Mouse (Mus musculus) adrenal gland (tissue): ENCODE results near the gene Icam1.
"Not testable (repeated sequence)": the region's sequence is repeated elsewhere in the genome, so short reads cannot be mapped to it uniquely, and the experiment has no call there.

Experiments
- intact Hi-C: fragments of 180-260 bp; cut with DNase I; formaldehyde crosslinking; loops from one replicate; pipeline ENCODE4 v1.15.1; 2025
- microRNA-seq, 2 experiments: library from miRNA; unstranded; fragments of <30 nt; microRNA quantifications; one replicate each; pipeline ENCODE4; 2019

Icam1 gene

DNA sequence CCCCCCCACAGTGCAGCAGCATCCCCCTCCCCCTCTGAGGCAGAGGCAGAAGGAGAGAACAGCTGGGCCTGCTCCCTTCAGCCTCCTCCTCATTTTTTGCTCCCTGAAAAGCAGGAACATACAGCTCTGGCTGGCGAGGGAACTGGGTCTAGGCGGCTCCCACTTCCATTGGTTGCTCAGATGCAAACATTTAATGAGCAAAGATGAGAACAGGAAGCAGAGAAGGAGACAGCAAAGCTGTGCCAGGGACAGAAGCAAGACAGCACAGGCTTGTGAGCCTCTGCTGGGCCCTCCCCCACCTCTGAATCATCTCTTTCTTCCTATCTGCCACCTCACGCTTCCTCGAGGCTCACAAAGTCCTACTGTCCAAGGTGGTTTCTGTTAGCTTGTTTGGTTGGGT is 25.5 kb downstream of the Icam1 start:
- intact Hi-C loops = no loop called here

DNA sequence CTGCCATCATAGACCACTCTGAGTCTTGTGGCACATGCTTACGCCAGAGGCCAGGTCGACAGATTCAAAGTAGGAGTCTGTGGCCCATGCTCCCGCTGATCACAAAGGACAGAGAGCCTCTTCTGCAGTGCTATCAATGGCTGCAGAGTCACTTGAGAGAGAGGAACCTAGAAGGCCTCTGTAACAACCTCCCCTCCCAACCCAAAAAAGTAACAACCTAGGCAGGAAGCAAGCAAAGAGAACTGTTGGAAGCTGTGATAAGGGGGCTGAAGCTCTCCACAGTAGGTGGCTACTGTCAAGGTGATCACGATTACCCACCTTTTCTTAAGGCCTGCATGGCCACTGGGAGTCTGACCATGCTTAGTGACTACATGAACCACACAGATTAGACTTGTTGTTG is 27.8 kb downstream of the Icam1 start:
- intact Hi-C loops = no loop called here

DNA sequence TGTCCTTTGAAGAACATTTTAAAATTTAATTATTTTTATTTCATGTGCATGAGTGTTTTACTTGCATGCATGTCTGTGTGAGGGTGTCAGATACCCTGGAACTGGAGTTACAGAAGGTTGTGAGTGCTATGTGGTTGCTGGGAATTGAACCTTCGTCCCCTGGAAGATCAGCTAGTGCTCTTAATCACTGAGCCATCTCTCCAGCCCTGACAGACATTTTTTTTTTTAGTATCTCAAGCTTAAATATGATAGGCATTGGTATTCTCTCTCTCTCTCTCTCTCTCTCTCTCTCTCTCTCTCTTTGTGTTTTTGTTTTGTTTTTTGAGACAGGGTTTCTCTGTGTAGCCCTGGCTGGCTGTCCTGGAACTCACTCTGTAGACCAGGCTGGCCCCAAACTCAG is 29.0 kb downstream of the Icam1 start:
- intact Hi-C loops = not testable (repeated sequence)

DNA sequence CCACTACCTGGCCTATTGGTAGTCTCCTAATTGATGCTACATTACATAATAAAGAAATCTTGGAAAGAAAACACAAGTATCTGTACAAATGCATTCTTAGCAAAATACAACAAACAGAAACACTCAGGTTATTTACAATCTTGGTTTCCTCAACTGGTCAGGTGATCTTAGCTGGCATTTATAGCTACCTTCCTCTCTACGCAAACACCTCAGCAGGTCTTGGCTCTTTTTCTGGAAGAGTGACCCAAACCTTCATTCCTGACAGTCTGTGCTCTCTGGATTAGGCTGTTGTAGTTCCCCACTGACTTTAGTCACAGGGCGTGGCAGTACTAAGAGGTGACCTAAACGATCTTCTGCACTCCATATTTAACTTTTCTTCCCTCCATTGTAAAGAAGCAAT is 29.4 kb downstream of the Icam1 start:
- intact Hi-C loops = no loop called here

DNA sequence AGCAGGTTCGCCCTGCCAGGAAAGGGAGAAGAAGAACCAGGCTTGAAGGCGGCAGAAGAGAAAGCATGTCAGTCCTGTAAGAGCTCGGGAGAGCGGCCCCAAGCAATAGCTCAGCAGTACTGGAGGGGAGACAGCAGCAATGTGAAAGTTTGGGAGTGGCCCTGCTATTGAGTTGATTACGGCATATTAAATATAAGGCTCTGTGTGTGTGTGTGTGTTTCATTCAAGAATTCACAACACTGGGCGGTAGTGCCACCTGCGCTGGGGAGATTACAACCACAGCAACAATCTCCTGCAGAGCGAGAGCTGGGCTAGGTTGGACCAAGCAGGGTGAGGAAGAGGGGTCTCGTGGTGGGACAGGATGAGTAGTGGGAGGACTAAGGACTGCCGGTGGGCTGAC is 35.8 kb downstream of the Icam1 start:
- intact Hi-C loops = no loop called here

DNA sequence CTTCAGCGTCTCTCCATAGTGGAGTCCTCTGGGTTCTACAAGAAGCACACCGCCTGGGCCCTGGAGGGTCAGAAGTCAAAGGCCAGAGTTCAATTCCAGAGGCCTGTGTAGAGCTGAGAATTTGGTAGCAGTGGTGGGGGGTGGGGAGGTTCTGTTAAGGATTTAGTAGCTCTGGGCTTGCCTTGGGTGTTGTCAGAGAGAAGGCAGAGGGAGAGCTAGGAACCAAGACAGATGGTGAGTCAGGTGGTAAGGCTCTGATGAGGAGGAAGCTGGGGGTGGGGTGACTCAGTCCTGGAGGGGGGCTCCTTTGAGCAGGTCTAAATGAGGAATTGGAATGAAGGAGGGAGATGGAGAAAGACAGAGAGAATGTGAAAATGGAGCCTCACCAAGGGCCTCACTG is 47.1 kb downstream of the Icam1 start:
- intact Hi-C loops = no loop called here

DNA sequence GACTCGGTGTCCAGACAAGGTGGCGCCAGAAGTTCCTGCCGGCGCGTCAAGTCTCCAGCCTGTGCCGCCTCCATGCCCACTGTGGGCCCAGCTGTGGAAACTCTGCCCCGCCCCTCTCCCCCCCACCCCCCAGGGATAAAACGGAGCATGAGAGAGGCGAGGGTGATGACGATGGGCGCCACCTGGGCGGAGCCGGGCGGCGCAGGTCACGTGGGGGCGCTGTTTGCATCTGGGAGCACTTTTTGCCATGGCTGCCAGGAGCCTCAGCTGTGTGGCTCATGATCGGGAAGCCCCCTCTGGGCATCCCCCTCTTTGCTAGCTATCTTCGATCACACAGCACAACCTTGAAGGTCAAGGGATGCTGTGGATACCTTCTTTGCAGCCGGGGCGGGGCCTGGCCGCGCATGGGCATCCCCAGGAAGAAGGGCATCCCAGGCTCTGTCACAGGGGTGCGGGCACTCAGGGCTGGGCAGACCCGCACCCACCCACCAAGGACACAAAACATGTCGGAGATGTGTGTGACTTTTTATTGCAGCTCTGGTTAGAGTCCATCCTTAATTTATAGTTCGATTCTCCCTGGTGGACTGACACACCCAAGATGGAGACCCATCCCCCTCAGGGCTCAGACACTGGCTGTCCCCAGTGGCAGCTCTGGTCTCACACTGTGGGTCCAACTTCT is 51.4 kb downstream of the Icam1 start, which contains the start of gene Zglp1:
Zglp1 (minus strand) TSS at position 88 of the 679 bp plus-strand sequence.
- intact Hi-C loops = no loop called here

DNA sequence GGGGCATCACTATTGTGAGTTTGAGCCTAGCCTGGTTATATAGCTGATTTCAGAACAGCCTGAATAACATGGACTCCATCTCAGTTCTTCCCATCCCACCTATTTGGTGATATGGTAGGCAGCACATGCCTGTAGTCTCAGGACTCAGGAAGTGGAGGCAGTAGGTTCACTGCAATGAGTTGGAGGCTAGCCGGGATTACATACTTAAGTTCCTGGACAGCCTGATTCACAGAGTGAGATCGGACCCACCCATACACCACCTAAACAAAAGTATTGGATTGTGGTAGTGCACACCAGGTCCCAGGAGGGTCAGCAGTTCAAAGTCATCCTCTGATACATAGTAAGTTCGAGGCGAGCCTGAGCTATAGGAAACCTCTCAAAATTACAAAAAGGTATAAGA is 56.9 kb downstream of the Icam1 start:
- intact Hi-C loops = no loop called here

DNA sequence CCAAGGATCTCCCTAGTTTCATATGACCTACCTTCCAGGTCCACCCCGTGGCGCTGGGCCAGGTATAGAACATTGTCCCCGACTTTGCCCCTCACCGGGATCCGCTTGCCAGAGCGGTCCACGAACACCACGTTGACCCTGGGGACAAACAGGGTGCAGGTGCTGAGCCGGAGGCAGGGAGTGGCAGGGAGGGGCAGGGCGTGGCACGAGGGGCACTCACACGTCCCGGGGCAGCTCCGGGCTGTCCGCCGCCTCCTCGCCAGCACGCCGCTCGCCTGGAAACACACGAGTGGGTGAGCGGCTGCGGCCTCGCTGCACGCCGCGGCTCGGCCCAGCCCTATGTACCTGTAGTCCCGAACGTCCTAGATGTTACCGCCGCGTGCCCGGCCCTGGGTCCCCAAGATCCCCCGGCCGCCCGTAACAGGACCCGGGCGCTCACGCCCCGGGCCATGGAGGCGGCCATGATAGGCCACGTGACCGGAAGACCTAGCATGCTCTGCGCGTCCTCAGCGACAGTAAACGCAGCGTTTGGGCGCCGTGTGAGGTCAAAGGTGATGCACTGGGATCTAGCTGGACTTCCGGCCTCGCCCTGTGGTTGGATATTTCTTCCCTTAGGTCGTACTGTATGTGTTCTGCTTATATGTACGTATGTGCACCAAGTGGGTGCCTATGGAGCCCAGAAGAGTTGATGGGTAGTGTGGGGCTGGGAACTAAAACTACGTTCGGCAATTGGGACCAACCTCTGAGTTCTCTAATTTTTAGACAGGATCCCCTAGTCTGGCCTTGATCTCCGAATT is 57.5 kb downstream of the Icam1 start, which contains the start of the genes Gm49373 and Fdx1l:
Gm49373 (minus strand) TSS at position 53 of the 797 bp plus-strand sequence.
Fdx1l (minus strand) TSS at position 571 of the 797 bp plus-strand sequence.
- intact Hi-C loops = no loop called here

DNA sequence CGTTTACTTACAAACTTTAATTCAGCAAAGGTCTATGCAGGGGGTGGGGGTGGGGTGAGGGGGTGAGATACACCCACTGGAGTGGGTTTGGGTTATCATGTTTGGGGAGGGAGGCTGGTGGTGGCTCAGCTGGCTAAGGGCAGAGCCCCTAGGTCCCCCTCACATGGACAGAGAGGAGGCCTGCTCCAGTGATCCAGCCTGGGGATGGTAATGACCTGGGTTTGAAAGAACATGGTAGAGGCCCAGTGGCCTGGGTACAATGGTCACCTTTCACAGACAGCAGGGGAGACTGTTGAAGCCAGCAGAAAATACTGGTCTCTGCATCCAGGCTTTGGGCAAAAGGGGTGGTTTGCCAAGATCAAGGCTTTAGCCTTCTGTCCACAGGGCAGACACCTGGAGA is 58.4 kb downstream of the Icam1 start:
- intact Hi-C loops = no loop called here

DNA sequence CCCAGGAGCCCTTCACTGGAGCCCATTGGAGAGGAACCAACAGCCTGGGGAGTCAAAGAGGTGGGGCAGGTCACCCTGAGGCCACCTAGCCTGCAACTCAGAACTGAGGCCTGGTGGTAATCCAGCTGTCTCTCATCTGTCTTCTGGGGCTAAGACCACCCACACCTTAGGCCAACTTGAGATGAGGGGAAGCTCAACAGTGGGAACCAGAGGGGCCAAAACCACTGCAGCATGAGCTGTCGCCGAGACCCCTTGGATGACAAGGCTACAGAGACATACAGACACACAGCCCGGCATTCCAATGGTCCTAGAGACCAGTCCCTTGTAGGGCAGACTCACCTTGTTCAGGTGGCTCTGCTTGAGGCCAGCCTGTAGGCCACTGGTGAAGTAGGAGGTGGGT is 59.8 kb downstream of the Icam1 start:
- intact Hi-C loops = no loop called here

Small RNA genes lying within 50 kb of the gene (microRNA-seq; reads per million reads assigned to microRNA genes)
- gene Mir1900 (0 reads per million in 2 experiments), gene Mir7082 (0.34 to 0.37 reads per million in 2 experiments)
